Mouse (Mus musculus) neural tube, embryonic 11.5 days (tissue): ENCODE data around the gene Pnisr. TPM values are rescaled to one million over a fixed set of nuclear protein-coding genes. Genes with fewer than 3 reads are reported as not detected.

Experiments
- ATAC-seq: fragments of 200-750 bp; cut with Nextera tagmentation; 2 replicates; pipeline ENCODE4 v1.8.0; 2017; ENCODE audit warnings: moderate number of reproducible peaks, mild to moderate bottlenecking, moderate TSS enrichment, moderate library complexity; ENCODE audit not compliant: insufficient read depth, low FRiP score, low TSS enrichment
- DNase-seq: peaks from one replicate; pipeline ENCODE4 v3.0.0-alpha.2; 2015; ENCODE audit warnings: low spot score
- H3K27ac ChIP-seq: fragments of 300-500 bp; sonication (generic); 2 replicates; pipeline ENCODE4 v1.5.1; 2014; ENCODE audit warnings: low read depth, mild to moderate bottlenecking, low read length
- H3K27me3 ChIP-seq: fragments of 300-500 bp; sonication (generic); 2 replicates; pipeline ENCODE4 v1.6.1; 2014; ENCODE audit warnings: mild to moderate bottlenecking, low read length, mixed read lengths; ENCODE audit not compliant: control insufficient read depth, insufficient read depth
- H3K36me3 ChIP-seq: fragments of 300-500 bp; sonication (generic); 2 replicates; pipeline ENCODE4 v1.6.1; 2014; ENCODE audit warnings: mild to moderate bottlenecking, low read length, moderate library complexity, mixed read lengths; ENCODE audit not compliant: control insufficient read depth, insufficient read depth
- H3K4me1 ChIP-seq: fragments of 300-500 bp; sonication (generic); 2 replicates; pipeline ENCODE4 v1.6.1; 2014; ENCODE audit warnings: low read length, mixed read lengths; ENCODE audit not compliant: control insufficient read depth, insufficient read depth
- H3K4me2 ChIP-seq: fragments of 300-500 bp; sonication (generic); 2 replicates; pipeline ENCODE4 v1.6.1; 2014; ENCODE audit warnings: low read depth, mild to moderate bottlenecking, moderate library complexity
- H3K4me3 ChIP-seq: fragments of 300-500 bp; sonication (generic); 2 replicates; pipeline ENCODE4 v1.5.1; 2014; ENCODE audit warnings: low read depth, low read length
- H3K9ac ChIP-seq: fragments of 300-500 bp; sonication (generic); 2 replicates; pipeline ENCODE4 v1.6.1; 2014; ENCODE audit warnings: mild to moderate bottlenecking, low read length
- H3K9me3 ChIP-seq: fragments of 300-500 bp; sonication (generic); 2 replicates; pipeline ENCODE4 v1.6.1; 2016; ENCODE audit warnings: low read length; ENCODE audit not compliant: control insufficient read depth
- WGBS: fragments of 180-500 bp; shearing (Covaris S2); extraction: QIAGEN DNeasy Blood & Tissue Kit; methylation state at CpG from one replicate; pipeline ENCODE4 v1.1.7; 2014; 5-methylcytosine and 5-hydroxymethylcytosine counted together
- polyA plus RNA-seq: library from polyadenylated mRNA; unstranded; fragments of >200 nt; fragmentation: Nextera tagmentation; extraction: Ambion mirVana; gene quantifications from 2 replicates; pipeline ENCODE4 v1.2.1, GENCODE M21; 2014

Pnisr gene
- polyA plus RNA-seq: 157 and 163 TPM in 2 replicates

GRCm38 (mm10) chr4:21847481-21848286, at the start of gene Pnisr:
Gene Pnisr, plus strand, starts transcription at chr4:21847583.
- Histone ChIP-seq H3K9ac (peak within 1 kb of the TSS; percentile 91), H3K36me3 (no peaks in the 10 kb centered on the region), H3K4me1 (no peaks in the 10 kb centered on the region; the same call in 1 of the 2 replicates), H3K4me3 (peak within 1 kb of the TSS; percentile 82), H3K9me3 (no peaks in the 10 kb centered on the region), H3K27ac (peak within 1 kb of the TSS; percentile 92), H3K4me2 (peak within 1 kb of the TSS; percentile 49), H3K27me3 (no peaks in the 10 kb centered on the region)
- WGBS: under 1% methylated on average over 50 of the region's 50 CpGs
- DNase-seq (peak; percentile 92), ATAC-seq (peak; percentile 97)

GRCm38 (mm10) chr4:21801013-21801412, 46.4 kb upstream of the Pnisr start:
- Histone ChIP-seq H3K36me3 (peaks cover 2% of the 10 kb centered on the region; the same call in 1 of the 2 replicates), H3K9me3 (no peaks in the 10 kb centered on the region), H3K4me2 (no peak overlapping the region), H3K27ac (no peak overlapping the region), H3K4me1 (no peaks in the 10 kb centered on the region), H3K27me3 (no peaks in the 10 kb centered on the region), H3K4me3 (no peak overlapping the region), H3K9ac (no peak overlapping the region)
- 100% methylated on average over 1 of the region's 1 CpGs for WGBS
- no peak for DNase-seq
- ATAC-seq: no peak

- H3K36me3 ChIP-seq: peaks cover 2% of the 10 kb centered on the region; the same call in 1 of the 2 replicates
- ATAC-seq (no peak), DNase-seq (no peak)
- H3K4me3 ChIP-seq: no peak overlapping the region
- H3K27ac ChIP-seq: no peak overlapping the region
- no peak overlapping the region for H3K9ac ChIP-seq
- H3K27me3 ChIP-seq: no peaks in the 10 kb centered on the region
- WGBS: 90% methylated on average over 2 of the region's 2 CpGs
- no peaks in the 10 kb centered on the region for H3K4me1 ChIP-seq
- no peak overlapping the region for H3K4me2 ChIP-seq
- H3K9me3 ChIP-seq: no peaks in the 10 kb centered on the region
Observed at GRCm38 (mm10) chr4:21801620-21802019, 45.8 kb upstream of the Pnisr start.

DNA sequence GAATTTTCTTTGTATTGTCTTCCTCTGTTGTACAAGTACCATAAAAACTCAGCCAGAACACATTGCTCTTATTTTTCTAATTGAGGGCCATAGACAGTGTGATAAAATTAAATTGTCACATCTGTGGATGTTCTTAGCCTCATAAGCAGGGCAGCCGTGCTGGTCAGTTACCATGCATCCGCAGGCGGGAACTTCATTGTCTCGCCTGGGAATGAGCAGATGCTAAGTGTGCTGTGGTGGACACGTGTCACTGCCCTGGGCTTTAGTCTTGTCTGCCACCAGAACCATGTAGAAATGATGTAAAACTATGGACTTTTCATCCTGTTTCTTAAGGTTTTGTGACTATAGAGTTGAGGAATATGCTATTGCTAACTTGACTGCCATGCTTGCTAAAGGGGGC, 40.2 kb upstream of the Pnisr start:
- 61% methylated on average over 5 of the region's 5 CpGs for WGBS
- Histone ChIP-seq H3K27me3 (no peaks in the 10 kb centered on the region), H3K9me3 (no peaks in the 10 kb centered on the region), H3K4me2 (no peak overlapping the region), H3K36me3 (peaks cover 2% of the 10 kb centered on the region), H3K9ac (no peak overlapping the region), H3K4me1 (peaks cover 2% of the 10 kb centered on the region; the same call in 1 of the 2 replicates), H3K4me3 (no peak overlapping the region), H3K27ac (no peak overlapping the region)
- DNase-seq: peak; percentile 51
- ATAC-seq: peak; percentile 82

GRCm38 (mm10) chr4:21810608-21811007, 36.8 kb upstream of the Pnisr start:
- Histone ChIP-seq H3K4me2 (no peak overlapping the region), H3K9me3 (no peaks in the 10 kb centered on the region), H3K4me1 (peaks cover 2% of the 10 kb centered on the region; the same call in 1 of the 2 replicates), H3K27ac (no peak overlapping the region), H3K4me3 (no peak overlapping the region), H3K27me3 (no peaks in the 10 kb centered on the region), H3K36me3 (no peaks in the 10 kb centered on the region; the same call in 1 of the 2 replicates), H3K9ac (no peak overlapping the region)
- 89% methylated on average over 3 of the region's 3 CpGs for WGBS
- DNase-seq (no peak), ATAC-seq (no peak)

DNA sequence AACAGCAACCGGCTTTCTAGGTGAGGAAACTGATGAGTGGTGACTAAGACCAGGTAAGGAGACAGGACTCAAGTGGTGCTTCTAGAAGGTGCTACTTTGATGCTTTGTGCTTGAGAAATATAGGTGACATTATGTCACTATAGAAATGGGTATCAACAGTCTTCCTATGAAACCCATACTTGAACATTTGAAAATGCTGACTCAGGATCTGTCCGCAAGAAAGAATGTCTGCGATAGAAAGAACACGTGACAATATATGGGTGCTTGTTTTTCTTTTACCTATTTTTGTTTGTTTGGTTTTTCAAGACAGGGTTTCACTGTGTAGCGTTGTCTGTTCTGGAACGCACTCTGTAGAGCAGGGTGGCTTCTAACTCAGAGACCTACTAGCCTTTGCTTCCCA, 34.7 kb upstream of the Pnisr start:
- no peak overlapping the region for H3K27ac ChIP-seq
- H3K36me3 ChIP-seq: no peaks in the 10 kb centered on the region; the same call in 1 of the 2 replicates
- H3K9me3 ChIP-seq: no peaks in the 10 kb centered on the region
- H3K27me3 ChIP-seq: no peaks in the 10 kb centered on the region
- no peak for ATAC-seq
- no peak overlapping the region for H3K4me3 ChIP-seq
- DNase-seq: no peak
- no peak overlapping the region for H3K4me2 ChIP-seq
- H3K4me1 ChIP-seq: peaks cover 2% of the 10 kb centered on the region; the same call in 1 of the 2 replicates
- WGBS: 94% methylated on average over 6 of the region's 6 CpGs
- no peak overlapping the region for H3K9ac ChIP-seq

DNA sequence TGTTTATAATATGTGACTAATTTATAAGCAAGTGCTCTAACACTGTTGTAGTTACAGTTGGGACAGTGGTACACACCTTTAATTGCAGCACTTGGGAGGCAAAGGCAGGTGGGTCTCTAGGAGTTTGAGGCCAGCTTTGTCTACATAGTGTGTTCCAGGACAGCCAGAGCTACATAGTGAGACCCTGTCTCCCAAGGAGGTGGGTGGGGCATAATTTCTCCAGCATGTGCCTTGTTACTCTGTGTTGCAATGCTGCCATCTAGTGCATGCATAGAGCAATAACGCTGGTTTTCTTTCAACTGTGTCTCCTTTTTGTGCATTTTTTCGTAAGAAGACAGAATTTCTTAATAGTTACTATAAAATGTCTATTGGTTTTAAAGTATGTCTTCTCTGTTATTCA, 33.4 kb upstream of the Pnisr start:
- Histone ChIP-seq H3K9me3 (no peaks in the 10 kb centered on the region), H3K27me3 (no peaks in the 10 kb centered on the region), H3K4me2 (no peak overlapping the region), H3K4me1 (no peaks in the 10 kb centered on the region), H3K4me3 (no peak overlapping the region), H3K9ac (no peak overlapping the region), H3K27ac (no peak overlapping the region), H3K36me3 (no peaks in the 10 kb centered on the region; the same call in 1 of the 2 replicates)
- ATAC-seq (peak; percentile 86), DNase-seq (peak; percentile 60)
- 54% methylated on average over 2 of the region's 2 CpGs for WGBS

DNA sequence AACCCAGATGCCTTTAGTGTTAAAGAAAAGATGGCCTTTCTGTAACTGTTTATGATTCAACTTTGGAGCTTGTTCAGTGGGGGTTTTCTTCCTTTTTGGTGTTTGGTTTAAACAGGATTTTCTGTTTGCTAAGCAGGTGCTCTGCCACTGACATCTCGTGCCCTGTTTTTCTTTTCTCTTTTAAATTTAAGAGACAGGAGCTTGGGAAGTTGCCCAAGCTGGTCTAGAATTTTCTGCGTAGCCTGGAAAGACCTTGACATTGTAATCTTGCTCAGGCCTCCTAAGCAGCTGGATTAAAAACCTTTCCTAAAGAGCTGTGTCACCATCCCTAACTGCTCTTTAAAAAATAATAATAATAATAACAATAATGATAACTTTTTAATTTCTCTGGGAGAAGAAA, 20.8 kb upstream of the Pnisr start:
- no peak overlapping the region for H3K4me2 ChIP-seq
- H3K27me3 ChIP-seq: no peaks in the 10 kb centered on the region
- H3K9me3 ChIP-seq: no peaks in the 10 kb centered on the region
- ATAC-seq: no peak
- H3K4me1 ChIP-seq: no peaks in the 10 kb centered on the region
- H3K36me3 ChIP-seq: peaks cover 2% of the 10 kb centered on the region; the same call in 1 of the 2 replicates
- H3K27ac ChIP-seq: no peak overlapping the region
- 92% methylated on average over 2 of the region's 2 CpGs for WGBS
- no peak overlapping the region for H3K4me3 ChIP-seq
- H3K9ac ChIP-seq: no peak overlapping the region
- no peak for DNase-seq

GRCm38 (mm10) chr4:21832844-21833243, 14.5 kb upstream of the Pnisr start:
- no peak for ATAC-seq
- no peak for DNase-seq
- Histone ChIP-seq H3K4me1 (no peaks in the 10 kb centered on the region), H3K27ac (no peak overlapping the region), H3K9ac (no peak overlapping the region), H3K4me2 (no peak overlapping the region), H3K9me3 (no peaks in the 10 kb centered on the region), H3K4me3 (no peak overlapping the region), H3K36me3 (peaks cover 4% of the 10 kb centered on the region), H3K27me3 (no peaks in the 10 kb centered on the region)
- 96% methylated on average over 8 of the region's 8 CpGs for WGBS
